Mouse (Mus musculus) hindbrain, embryonic 14.5 days (tissue): ENCODE measurements around the gene Suds3. TPM values are rescaled to one million over a fixed set of nuclear protein-coding genes. Genes with fewer than 3 reads are reported as not detected.
A peak's percentile ranks its signal among the peaks of the same experiment; 100 is the strongest.

Experiments used
- ATAC-seq: fragments of 200-750 bp; cut with Nextera tagmentation; 2 replicates; pipeline ENCODE4 v1.8.0; 2017; ENCODE audit warnings: moderate number of reproducible peaks, mild to moderate bottlenecking, moderate TSS enrichment, moderate library complexity; ENCODE audit not compliant: low FRiP score
- DNase-seq: peaks from one replicate; pipeline ENCODE4 v3.0.0-alpha.2; 2015; ENCODE audit warnings: low spot score
- H3K27ac ChIP-seq: fragments of 300-500 bp; sonication (generic); 2 replicates; pipeline ENCODE4 v1.5.1; 2014; ENCODE audit warnings: mild to moderate bottlenecking, moderate library complexity
- H3K27me3 ChIP-seq: fragments of 300-500 bp; sonication (generic); 2 replicates; pipeline ENCODE4 v1.6.1; 2014; ENCODE audit warnings: mild to moderate bottlenecking, low read length, mixed read lengths; ENCODE audit not compliant: control insufficient read depth, insufficient read depth
- H3K36me3 ChIP-seq: fragments of 300-500 bp; sonication (generic); replicated peaks from 2 replicates; pipeline ENCODE4 v1.6.1; 2014; ENCODE audit not compliant: control insufficient read depth, insufficient read depth
- H3K4me1 ChIP-seq: fragments of 300-500 bp; sonication (generic); replicated peaks from 2 replicates; pipeline ENCODE4 v1.6.1; 2014; ENCODE audit warnings: antibody characterized with exemption, low read length, mixed read lengths; ENCODE audit not compliant: control insufficient read depth, insufficient read depth
- H3K4me2 ChIP-seq: fragments of 300-500 bp; sonication (generic); replicated peaks from 2 replicates; pipeline ENCODE4 v1.6.1; 2014; ENCODE audit warnings: mild to moderate bottlenecking, moderate library complexity
- H3K4me3 ChIP-seq: fragments of 300-500 bp; sonication (generic); replicated peaks from 2 replicates; pipeline ENCODE4 v1.5.1; 2014; ENCODE audit warnings: mild to moderate bottlenecking, low read length
- H3K9ac ChIP-seq: fragments of 300-500 bp; sonication (generic); 2 replicates; pipeline ENCODE4 v1.6.1; 2014
- H3K9me3 ChIP-seq: fragments of 300-500 bp; sonication (generic); 2 replicates; pipeline ENCODE4 v1.6.1; 2016; ENCODE audit warnings: low read length; ENCODE audit not compliant: control insufficient read depth
- WGBS: fragments of 180-500 bp; shearing (Covaris S2); extraction: QIAGEN DNeasy Blood & Tissue Kit; methylation state at CpG from one replicate; pipeline ENCODE4 v1.1.7; 2014; 5-methylcytosine and 5-hydroxymethylcytosine counted together
- polyA plus RNA-seq: library from polyadenylated mRNA; unstranded; fragments of >200 nt; fragmentation: Nextera tagmentation; extraction: Ambion mirVana; gene quantifications from 2 replicates; pipeline ENCODE4 v1.2.1, GENCODE M21; 2014

Suds3 gene
- polyA plus RNA-seq, 1 experiment from 2014 or later, result 52.8 TPM

DNA sequence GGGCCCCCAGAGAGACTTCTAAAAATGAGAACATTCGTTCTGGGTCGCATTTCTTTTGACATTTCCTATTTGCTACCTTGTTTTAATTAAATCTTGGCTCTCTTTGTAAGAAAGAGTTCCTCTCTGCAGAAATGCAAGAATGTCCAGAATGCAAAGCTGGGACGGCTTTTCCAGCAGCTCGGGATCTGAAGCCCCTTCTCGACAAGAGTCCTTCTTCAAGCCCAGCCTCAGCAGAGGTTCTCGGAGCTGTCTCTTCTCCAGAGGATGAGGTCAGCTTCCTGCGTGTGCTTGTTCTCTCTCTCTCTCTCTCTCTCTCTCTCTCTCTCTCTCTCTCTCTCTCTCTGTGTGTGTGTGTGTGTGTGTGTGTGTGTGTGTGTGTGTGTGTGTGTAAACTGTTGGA, 1.8 kb upstream of the Suds3 start:
- DNase-seq (no peak), ATAC-seq (no peak)
- WGBS, result 81% methylated on average over 7 of the region's 7 CpGs
- Histone ChIP-seq H3K4me1 (peaks cover 16% of the 10 kb centered on the region), H3K27ac (no peak overlapping the region), H3K9me3 (no peaks in the 10 kb centered on the region), H3K4me2 (no peak overlapping the region), H3K36me3 (peaks cover 9% of the 10 kb centered on the region), H3K4me3 (no peak overlapping the region), H3K9ac (no peak overlapping the region), H3K27me3 (0 out of 2 replicates have a peak, but pooled peaks cover 7% of the 10 kb centered on the region)

DNA sequence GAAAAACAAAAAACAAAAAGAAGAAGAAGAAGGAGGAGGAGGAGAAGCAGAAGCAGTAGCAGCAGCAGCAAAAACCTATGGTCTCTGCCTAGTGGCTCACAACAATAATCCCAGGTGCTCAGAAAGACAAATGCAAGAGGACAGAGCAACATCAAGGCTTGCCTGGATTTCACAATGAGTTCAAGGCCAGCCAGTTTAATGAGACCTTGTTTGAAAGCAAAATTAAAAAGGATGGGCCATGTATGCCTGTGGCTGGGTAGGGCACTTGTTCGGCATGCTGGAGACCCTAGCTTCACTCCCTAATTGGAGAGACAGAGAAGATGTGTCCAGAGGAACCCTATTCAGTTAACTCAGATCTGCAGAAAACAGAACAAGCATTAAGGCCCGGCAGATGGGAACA, 1.3 kb upstream of the Suds3 start:
- H3K27ac ChIP-seq, result no peak overlapping the region
- no peak for ATAC-seq

GRCm38 (mm10) chr5:117116660-117117059, 747 bp upstream of the Suds3 start:
- 71% methylated on average over 2 of the region's 2 CpGs for WGBS
- H3K4me3 ChIP-seq, result no peak overlapping the region
- 0 out of 2 replicates have a peak, but pooled peaks cover 5% of the 10 kb centered on the region for H3K27me3 ChIP-seq
- peaks cover 15% of the 10 kb centered on the region for H3K4me1 ChIP-seq
- H3K4me2 ChIP-seq, result no peak overlapping the region; the same call in 1 of the 2 replicates
- no peaks in the 10 kb centered on the region for H3K9me3 ChIP-seq
- H3K27ac ChIP-seq, result no peak overlapping the region
- no peak overlapping the region for H3K9ac ChIP-seq
- H3K36me3 ChIP-seq, result peaks cover 19% of the 10 kb centered on the region
- no peak for DNase-seq
- no peak for ATAC-seq

More for the DNA sequence above, 1.3 kb upstream of the Suds3 start:
- H3K9ac ChIP-seq, result no peak overlapping the region
- H3K4me3 ChIP-seq, result no peak overlapping the region
- H3K27me3 ChIP-seq, result 0 out of 2 replicates have a peak, but pooled peaks cover 7% of the 10 kb centered on the region
- no peak for DNase-seq
- H3K4me2 ChIP-seq, result no peak overlapping the region
- WGBS, result 78% methylated on average over 2 of the region's 2 CpGs
- H3K9me3 ChIP-seq, result no peaks in the 10 kb centered on the region
- peaks cover 16% of the 10 kb centered on the region for H3K4me1 ChIP-seq
- H3K36me3 ChIP-seq, result peaks cover 14% of the 10 kb centered on the region

DNA sequence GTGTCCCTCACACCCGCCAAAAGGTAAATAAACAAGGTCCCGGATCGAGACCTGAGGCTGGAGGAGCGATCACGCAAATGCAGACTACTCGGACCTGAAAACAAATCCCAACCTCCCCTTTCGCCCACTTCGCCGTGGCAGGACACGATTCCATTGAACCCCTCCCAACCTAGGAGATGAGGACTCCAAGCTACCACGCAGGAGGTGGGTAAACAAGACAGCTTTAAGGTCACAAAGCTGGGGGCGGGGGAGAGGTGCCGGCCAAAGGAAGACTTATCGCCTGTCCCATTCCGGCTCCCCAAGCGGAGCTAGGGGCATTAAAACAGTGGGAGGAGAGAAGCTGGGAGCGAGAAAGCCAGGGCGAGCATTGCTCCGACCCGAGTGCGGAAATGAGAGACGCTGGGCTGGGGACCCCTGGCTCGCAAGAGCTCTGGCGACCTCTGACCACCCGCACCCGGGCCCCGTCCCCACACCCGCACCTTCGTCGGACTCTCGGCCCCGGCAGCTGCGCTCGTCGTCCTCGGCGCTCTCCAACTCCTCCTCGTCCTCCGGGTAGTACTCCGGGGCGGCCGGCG, 633 bp downstream of the Suds3 start:
- peak overlapping the region; percentile 84 for H3K9ac ChIP-seq
- H3K27ac ChIP-seq, result peak overlapping the region; percentile 89
- no peaks in the 10 kb centered on the region for H3K27me3 ChIP-seq
- H3K36me3 ChIP-seq, result peaks cover 27% of the 10 kb centered on the region
- no peak for ATAC-seq
- H3K9me3 ChIP-seq, result no peaks in the 10 kb centered on the region
- DNase-seq, result no peak
- H3K4me3 ChIP-seq, result peak overlapping the region; percentile 99
- peaks cover 3% of the 10 kb centered on the region for H3K4me1 ChIP-seq
- H3K4me2 ChIP-seq, result peak overlapping the region; percentile 77
- WGBS, result 0% methylated on average over 38 of the region's 43 CpGs

DNA sequence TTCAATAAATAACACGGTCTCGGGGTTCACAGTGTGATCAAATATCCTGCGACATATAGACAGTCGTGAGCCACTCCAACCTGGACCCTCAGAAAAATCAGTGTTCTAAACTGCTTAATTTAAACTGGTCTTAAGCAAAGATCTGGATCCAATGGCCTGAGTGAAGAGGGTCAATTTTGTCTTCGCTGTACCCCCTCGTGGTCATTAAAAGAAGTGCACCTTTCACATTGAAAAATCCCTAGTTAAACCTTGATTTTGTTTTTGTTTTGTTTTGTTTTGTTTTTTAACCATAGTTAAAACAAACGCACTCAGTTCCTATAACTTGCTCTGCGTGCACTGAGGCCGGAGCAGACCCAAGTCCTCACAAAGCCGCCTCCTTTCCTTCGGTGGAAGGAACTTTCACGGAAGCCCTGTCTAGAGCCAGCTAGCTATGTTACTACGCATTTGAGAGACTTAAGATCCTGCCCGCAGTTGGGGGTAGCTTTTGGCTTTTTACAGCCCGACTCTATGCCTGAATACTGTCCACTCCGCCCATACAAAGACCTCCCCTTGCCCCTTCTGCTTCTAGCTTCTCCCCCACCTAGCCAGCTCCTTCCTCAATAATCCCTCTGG, 1.2 kb downstream of the Suds3 start:
- DNase-seq (peak; percentile 51), ATAC-seq (no peak)
- H3K27me3 ChIP-seq, result no peaks in the 10 kb centered on the region
- peak overlapping the region; percentile 99 for H3K4me3 ChIP-seq
- H3K4me1 ChIP-seq, result peaks cover 3% of the 10 kb centered on the region
- WGBS, result 8% methylated on average over 16 of the region's 16 CpGs
- peak overlapping the region; percentile 77 for H3K4me2 ChIP-seq
- no peaks in the 10 kb centered on the region for H3K9me3 ChIP-seq
- H3K27ac ChIP-seq, result peak overlapping the region; percentile 89; the same call in 1 of the 2 replicates
- peaks cover 32% of the 10 kb centered on the region for H3K36me3 ChIP-seq
- peak overlapping the region; percentile 84 for H3K9ac ChIP-seq

- Histone ChIP-seq H3K4me3 (no peak overlapping the region), H3K27me3 (no peaks in the 10 kb centered on the region), H3K9ac (no peak overlapping the region), H3K4me2 (no peak overlapping the region), H3K27ac (no peak overlapping the region), H3K4me1 (peaks cover 3% of the 10 kb centered on the region), H3K36me3 (peaks cover 45% of the 10 kb centered on the region), H3K9me3 (no peaks in the 10 kb centered on the region)
- DNase-seq, result no peak
- no peak for ATAC-seq
- WGBS, result 90% methylated on average over 7 of the region's 7 CpGs
Measured at GRCm38 (mm10) chr5:117113330-117113729, 2.6 kb downstream of the Suds3 start.

- Histone ChIP-seq H3K9ac (no peak overlapping the region), H3K4me1 (peaks cover 3% of the 10 kb centered on the region), H3K27me3 (no peaks in the 10 kb centered on the region), H3K36me3 (peaks cover 61% of the 10 kb centered on the region), H3K27ac (no peak overlapping the region), H3K4me3 (no peak overlapping the region), H3K4me2 (no peak overlapping the region), H3K9me3 (no peaks in the 10 kb centered on the region)
- ATAC-seq (no peak), DNase-seq (no peak)
- 99% methylated on average over 7 of the region's 7 CpGs for WGBS
Measured at GRCm38 (mm10) chr5:117111774-117112112, 4.2 kb downstream of the Suds3 start.

DNA sequence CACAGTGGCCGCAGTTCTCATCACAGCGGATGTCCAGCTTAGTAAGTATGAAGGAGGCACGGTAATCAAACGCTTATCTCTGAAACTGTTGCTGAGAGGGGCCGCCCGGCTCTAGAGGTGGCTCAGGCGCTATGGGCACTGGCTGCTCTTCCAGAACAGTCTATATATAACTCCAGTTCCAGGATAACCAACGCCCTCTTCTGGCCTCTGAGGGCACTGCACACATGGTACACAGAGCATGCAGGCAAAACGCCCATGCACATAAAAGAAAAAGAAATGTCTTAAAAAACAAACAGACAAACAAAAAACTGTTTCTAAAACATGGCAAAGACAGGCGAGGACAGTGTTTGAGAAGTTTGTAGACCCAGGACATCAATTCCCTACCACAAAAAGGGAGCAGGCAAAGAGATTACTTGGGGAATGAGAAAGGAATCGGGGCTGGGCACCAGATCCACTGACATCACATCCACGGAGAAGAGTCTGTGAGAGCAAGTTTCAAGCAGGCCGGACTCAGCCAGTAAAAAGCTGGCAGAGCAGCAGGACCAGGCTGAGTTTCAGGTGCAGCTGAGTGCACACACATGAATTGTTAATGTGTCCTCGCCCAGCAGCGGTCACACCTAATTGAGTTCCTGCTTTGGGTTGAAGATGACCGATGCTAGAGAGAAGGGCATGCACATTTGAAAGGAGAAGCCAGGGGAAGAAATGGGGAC, 4.7 kb downstream of the Suds3 start:
- no peak for ATAC-seq
- peaks cover 66% of the 10 kb centered on the region for H3K36me3 ChIP-seq
- 90% methylated on average over 16 of the region's 16 CpGs for WGBS

GRCm38 (mm10) chr5:117109522-117109921, 6.4 kb downstream of the Suds3 start:
- no peaks in the 10 kb centered on the region for H3K9me3 ChIP-seq
- no peaks in the 10 kb centered on the region for H3K27me3 ChIP-seq
- peaks cover 83% of the 10 kb centered on the region for H3K36me3 ChIP-seq
- DNase-seq (no peak), ATAC-seq (no peak)
- no peak overlapping the region for H3K4me3 ChIP-seq
- no peaks in the 10 kb centered on the region; the same call in 1 of the 2 replicates for H3K4me1 ChIP-seq
- H3K27ac ChIP-seq, result no peak overlapping the region
- no peak overlapping the region for H3K4me2 ChIP-seq
- H3K9ac ChIP-seq, result no peak overlapping the region
- 89% methylated on average over 8 of the region's 8 CpGs for WGBS

More for the DNA sequence above, 4.7 kb downstream of the Suds3 start:
- no peak overlapping the region for H3K27ac ChIP-seq
- H3K9me3 ChIP-seq, result no peaks in the 10 kb centered on the region
- no peak overlapping the region for H3K9ac ChIP-seq
- no peak overlapping the region for H3K4me2 ChIP-seq
- no peaks in the 10 kb centered on the region for H3K27me3 ChIP-seq
- no peak overlapping the region for H3K4me3 ChIP-seq
- H3K4me1 ChIP-seq, result peaks cover under 1% of the 10 kb centered on the region
- DNase-seq, result no peak
